Mouse (Mus musculus): Measurements from ENCODE around the gene Ptprs. TPM values are rescaled to one million over a fixed set of nuclear protein-coding genes. Genes with fewer than 3 reads are reported as not detected.

Ptprs gene
- total RNA-seq (2021) = 10 to 100 TPM; 29.6 to 43.1 TPM
- long read RNA-seq, experiment 1, partial matches to known transcripts = 3 of 6 reads
- long read RNA-seq, experiment 1, other reads (novel, unspliced or antisense) = 3 of 6 reads
- long read RNA-seq, experiment 2, partial matches to known transcripts = 1 of 1 reads
- long read RNA-seq, experiment 2, other reads (novel, unspliced or antisense) = 0 of 1 reads

DNA sequence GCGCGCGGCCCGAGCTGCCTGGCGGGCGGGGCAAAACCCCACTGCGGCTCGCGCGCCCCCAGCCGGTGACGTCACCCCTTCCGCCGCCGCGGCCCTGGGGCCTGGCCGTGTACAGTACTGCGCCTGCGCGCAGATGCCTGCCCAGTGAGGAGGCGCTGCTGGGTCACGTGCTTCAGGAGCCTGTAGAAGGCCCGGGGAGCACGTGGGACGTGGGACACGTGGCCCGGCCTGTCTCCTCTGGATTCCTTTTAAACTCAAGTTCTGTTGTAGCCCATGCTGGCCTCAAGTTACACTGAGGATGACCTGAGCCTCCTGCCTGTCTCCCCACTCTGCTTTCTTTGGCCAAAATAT lies at the start of gene Ptprs:
Ptprs (minus strand) TSS at position 82 of the 351 bp plus-strand sequence.
- peak; percentile 95 for DNase-seq
- intact Hi-C loops (cut with DNase I) = no loop called here
- H3K27ac ChIP-seq = peak within 1 kb of the TSS; percentile 72

DNA sequence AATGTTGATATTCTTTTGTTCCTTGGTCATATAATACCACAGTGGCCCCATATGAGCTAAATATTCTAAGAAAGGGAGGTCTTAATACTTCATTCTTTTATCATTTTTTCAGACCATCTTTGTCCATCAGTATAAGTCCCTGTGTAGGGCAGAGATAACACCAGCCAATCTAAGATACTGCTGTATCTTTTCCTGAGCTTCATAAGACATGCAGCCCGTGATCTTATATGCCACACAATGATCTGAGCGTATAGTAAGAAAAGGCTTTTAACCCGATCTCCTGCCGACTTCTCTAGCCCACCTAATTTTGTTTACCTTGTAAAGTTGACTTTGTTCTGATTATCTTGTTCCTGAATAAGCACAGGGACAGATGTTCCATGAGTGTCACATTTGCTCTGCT lies 48.7 kb upstream of the Ptprs start:
- no peak for TF ChIP-seq CTCF (IDR thresholded peaks at IDR 0.05)
- no peak overlapping the region for H3K4me3 ChIP-seq
- intact Hi-C loops (cut with DNase I) = no loop called here
- DNase-seq = no peak
- H3K27ac ChIP-seq = no peak overlapping the region

More for the DNA sequence above, at the start of gene Ptprs:
- peak within 1 kb of the TSS; percentile 87 for H3K4me3 ChIP-seq
- TF ChIP-seq CTCF (IDR thresholded peaks at IDR 0.05) = no peak

DNA sequence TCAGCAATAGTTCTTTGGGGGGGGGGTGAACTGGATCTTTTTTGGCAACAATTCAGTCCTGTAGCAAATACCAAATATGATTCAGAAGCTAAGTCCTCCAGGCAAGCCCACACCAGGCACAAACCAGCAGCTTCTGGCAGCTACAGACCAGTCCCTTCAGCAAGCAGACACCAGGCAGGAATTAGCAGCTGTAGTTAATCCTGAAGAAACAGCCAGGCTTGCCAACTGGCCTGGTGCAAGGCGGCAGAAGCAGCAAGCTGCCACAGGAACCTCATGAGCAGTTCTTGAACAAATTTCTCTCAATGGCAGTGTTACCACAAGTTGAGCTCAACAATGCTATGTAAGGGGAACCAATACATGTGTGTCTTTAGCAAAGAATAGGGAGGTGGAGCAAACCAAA lies 46.5 kb upstream of the Ptprs start:
- TF ChIP-seq CTCF (IDR thresholded peaks at IDR 0.05) = no peak
- intact Hi-C loops (cut with DNase I) = no loop called here
- DNase-seq = no peak
- Histone ChIP-seq H3K4me3 (no peak overlapping the region), H3K27ac (no peak overlapping the region)

DNA sequence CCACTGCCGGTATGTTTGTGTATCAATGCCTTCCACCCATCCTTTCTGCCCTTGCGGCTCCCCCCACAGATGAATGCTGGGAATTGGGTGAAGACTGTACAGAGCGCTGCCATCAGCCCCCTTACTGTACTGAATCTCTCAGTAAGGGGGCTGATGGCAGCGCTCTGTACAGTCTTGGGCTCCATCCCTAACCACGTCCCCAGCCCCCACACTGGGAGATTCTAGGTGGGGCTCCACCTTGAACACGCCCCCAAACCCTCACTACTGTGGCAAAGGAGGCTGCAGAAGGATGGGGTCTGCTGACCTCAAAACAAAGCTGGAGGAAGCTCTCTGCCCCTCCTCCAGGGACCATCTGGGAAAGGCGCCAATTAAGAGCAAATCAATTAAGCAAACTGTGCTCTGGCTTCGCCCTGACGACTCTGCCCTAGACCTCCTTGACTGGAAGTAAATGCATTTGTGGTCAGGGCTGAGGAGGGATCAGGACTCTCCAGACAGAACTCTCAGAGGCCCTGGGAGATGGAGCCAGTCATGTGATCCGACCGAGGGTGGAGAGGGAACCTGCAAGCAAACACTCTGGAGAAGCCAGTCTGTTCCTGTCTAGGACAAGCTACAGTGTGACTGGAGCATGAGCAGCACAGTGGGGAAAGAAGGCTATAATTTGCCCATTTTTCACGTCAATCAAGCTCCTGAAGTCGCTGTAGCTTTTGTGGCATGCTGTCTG lies 39.6 kb upstream of the Ptprs start:
- DNase-seq = no peak
- TF ChIP-seq CTCF (IDR thresholded peaks at IDR 0.05) = no peak
- H3K27ac ChIP-seq = no peak overlapping the region
- H3K4me3 ChIP-seq = no peak overlapping the region
- intact Hi-C loops (cut with DNase I) = no loop called here

DNA sequence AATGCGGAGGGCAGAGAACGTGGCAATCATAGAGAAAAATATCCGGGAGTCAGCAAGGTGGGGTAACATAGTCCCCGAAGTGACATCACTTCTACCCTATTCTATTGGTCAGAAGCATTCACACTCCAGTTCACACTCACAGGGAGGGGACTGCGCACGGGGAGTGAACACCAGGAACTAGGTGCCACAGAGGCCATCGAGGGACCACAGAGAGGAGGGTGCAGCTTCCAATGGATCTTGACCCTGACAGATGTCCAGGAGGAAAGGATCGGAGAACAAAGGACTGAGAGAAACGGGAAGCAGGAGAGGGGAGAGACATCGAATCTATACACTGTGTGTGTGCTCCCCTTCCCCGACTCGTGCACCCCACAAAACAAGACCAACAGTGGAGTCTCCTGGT lies 38.6 kb upstream of the Ptprs start:
- intact Hi-C loops (cut with DNase I) = no loop called here
- Histone ChIP-seq H3K27ac (no peak overlapping the region), H3K4me3 (no peak overlapping the region)
- TF ChIP-seq CTCF (IDR thresholded peaks at IDR 0.05) = no peak
- DNase-seq = no peak

DNA sequence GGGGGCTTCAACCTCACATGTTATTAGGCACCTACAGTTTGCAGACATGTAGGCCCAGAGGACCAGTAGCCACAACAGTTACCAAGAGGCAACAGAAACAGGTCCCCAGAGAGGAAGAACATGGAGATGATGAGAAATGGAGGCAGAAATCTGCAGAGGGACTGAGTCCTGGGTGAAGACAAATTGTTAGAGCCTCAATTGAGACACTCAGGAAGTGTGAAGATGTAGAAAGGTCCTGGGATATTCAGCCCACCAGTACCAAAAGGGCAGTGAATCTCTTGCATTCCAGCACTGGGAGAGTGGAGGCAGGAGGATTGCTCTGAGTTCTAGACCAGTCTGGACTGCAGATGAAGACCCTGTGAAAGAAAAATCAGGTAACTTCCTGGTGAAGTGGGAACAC lies 38.0 kb upstream of the Ptprs start:
- Histone ChIP-seq H3K27ac (no peak overlapping the region), H3K4me3 (no peak overlapping the region)
- no peak for DNase-seq
- no peak for TF ChIP-seq CTCF (IDR thresholded peaks at IDR 0.05)
- intact Hi-C loops (cut with DNase I) = no loop called here

DNA sequence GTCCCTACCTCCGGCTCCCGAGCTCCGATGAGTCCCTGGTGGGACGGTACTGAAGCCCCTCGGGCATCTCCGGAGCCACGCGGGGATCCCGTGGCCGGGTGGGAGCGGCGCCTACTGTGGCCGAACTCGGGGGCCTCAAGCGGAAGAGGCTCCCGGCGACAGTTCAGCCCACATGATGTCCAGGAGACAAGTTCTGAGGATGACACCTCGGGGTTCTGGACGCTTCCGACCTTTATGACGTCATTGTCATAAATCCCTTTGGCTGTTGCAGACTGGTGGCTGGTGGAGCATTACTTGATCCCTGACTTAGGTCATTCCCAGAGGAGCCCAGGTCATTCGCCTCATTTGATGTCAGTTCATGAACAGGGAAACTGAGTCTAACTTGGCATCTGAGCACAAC lies 36.0 kb upstream of the Ptprs start, which contains the start of gene Znrf4:
Znrf4 (minus strand) TSS at position 122 of the 400 bp plus-strand sequence.
- intact Hi-C loops (cut with DNase I) = no loop called here
- H3K4me3 ChIP-seq = peak within 1 kb of the TSS; percentile 17
- no peak within 1 kb of the TSS for H3K27ac ChIP-seq
- DNase-seq = no peak
- TF ChIP-seq CTCF (IDR thresholded peaks at IDR 0.05) = no peak

DNA sequence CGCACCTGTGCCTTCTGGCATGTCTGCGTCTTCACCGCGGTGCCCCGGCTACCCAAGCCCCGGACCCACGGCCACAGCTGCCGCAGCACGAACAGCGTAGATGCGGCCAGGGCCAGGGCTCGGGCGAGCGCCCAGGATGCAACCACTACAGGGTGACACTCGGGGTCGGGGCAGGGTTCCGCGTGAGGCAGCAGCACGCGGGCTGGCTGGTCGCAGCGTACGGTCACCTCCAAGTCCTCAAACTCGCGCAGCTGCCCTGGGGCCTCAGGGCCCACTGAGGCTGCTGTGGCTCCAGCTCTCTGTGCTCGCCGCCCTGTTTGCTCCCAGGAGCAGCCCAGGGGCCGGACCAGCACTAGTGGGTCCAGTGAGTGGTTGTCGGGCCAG lies 35.4 kb upstream of the Ptprs start:
- Histone ChIP-seq H3K27ac (no peak overlapping the region), H3K4me3 (no peak overlapping the region)
- no peak for DNase-seq
- TF ChIP-seq CTCF (IDR thresholded peaks at IDR 0.05) = no peak
- intact Hi-C loops (cut with DNase I) = no loop called here

DNA sequence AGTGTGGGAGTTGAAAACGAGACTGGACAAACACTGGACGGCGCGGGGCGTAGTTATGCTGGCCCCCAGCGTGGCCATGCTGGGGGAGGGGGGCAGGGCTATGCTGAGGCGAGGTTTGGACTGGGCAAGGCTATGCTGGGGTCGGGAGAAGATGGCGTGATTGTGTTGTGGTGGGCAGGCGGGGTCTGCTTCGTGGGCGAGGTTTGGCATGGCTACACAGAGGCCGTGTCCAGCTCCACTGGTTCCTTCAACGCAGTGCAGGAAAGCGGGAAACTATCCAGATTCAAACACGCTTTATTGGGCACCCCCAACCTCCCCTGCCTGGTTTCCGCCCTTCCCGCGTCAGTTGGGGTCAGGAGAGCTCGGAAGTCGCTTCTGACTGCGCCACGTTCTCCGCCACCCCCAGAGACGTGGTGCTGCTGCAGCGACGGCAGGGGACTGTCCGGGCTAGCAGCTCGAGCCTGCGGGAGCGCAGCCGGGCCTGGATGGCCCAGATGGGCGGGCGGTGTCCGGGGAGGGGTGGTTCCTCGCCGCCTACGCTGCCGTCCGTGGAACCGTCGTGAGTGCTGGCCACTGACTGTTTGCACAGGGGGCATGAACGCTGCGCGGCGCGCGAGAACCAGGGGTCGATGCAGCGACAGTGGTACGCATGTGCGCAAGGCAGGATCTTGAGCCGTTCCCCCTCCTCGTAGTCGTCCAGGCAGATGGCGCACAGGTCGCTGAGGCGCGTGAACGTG lies 34.9 kb upstream of the Ptprs start:
- DNase-seq = no peak
- H3K27ac ChIP-seq = no peak overlapping the region
- no peak for TF ChIP-seq CTCF (IDR thresholded peaks at IDR 0.05)
- H3K4me3 ChIP-seq = peak overlapping the region; percentile 17
- intact Hi-C loops (cut with DNase I) = no loop called here

DNA sequence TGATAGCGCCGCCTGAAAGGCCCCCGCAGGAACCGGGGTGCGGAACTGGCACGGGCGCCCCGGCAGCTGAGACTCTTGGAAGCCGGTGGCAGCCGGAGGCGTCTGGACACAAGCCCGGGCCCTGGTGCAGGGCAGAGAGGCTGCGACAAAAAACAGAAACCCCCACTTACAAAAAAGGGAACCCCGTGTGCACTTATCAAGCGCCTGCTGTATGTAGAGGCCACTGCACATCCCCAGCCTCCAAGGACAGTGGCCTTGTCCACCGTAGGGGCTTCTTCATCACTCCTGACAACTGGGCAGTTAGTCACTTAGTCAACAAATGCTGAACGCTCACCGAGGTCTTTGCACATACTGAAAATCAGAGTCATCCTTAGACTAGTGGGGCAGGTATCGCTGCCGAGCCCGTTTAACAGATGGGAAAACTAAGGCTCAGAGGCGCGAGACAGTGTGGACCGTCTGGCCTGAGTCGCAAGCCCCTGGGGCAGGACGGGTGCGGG lies 34.2 kb upstream of the Ptprs start:
- peak; percentile 41 for DNase-seq
- peak overlapping the region; percentile 39 for H3K4me3 ChIP-seq
- no peak overlapping the region for H3K27ac ChIP-seq
- TF ChIP-seq CTCF (IDR thresholded peaks at IDR 0.05) = no peak
- intact Hi-C loops (cut with DNase I) = no loop called here

DNA sequence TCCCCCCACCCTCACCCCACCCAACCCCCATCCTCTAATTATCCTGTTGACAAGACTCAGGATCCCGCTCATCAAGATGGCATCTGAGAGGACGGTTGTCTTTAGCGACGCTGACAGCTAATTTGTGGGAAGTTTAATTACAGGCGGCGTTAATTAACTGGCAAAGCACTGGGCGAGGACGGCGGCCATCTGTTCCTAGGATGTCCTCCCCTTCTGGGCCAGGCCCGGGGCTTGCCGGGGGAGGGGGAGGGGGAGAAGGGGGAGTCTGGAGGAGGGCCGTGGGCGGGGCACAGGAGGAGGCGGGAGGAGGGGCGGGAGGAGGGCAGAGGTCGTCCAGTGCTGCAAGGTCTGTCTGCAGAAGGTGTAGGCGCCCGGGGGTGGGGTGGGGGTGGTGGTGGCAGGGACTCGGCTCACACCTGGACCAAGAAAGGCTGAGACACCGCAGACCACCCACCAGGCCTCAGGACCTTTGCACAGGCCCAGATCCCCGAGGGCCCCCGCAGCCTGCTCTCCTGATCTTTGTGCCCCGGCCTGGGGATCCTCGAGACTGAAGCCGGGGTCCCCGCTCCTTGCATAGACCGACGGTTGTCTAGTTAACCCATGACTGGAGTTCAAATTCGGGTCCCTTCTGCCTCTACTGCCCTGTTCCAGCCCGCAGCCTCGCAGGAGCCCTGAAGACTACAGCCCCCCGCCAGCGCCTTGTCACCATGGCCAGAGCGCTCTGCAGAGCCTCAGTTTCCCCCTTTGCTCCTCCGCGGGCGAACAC lies 33.6 kb upstream of the Ptprs start:
- intact Hi-C loops (cut with DNase I) = no loop called here
- H3K4me3 ChIP-seq = peak overlapping the region; percentile 39

DNA sequence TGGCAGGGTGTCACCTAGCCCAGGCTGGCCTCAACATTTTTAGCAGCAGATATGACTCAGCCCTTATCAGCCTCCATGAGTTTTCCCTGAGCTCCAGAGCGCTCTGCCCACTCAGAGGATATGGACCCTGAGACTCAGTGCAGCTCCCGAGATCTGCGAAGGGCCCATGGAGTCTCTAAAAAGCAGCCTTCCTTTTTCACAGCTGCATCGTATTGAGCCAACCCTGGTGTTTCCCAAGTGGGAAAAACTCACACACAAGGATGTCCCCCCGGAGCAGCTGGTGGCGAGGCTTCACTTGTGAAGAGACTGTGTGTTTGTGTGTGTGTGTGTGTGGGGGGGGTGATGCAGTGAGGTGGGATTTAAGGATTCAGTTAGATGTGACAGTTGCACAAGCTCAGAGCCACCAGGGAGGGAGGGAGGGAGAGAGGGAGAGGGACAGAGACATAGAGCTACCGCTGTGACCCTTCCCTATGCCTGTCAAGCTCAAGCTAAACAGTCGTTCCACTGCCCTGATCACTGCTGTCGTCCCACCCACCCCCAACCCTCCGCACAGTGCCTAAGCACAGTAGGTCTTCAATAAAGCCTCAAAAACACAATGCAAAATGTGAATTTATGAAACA lies 32.8 kb upstream of the Ptprs start:
- no peak for DNase-seq
- intact Hi-C loops (cut with DNase I) = no loop called here
- H3K27ac ChIP-seq = no peak overlapping the region
- no peak for TF ChIP-seq CTCF (IDR thresholded peaks at IDR 0.05)
- no peak overlapping the region for H3K4me3 ChIP-seq

More for the DNA sequence above, 33.6 kb upstream of the Ptprs start:
- DNase-seq = no peak
- no peak for TF ChIP-seq CTCF (IDR thresholded peaks at IDR 0.05)
- no peak overlapping the region for H3K27ac ChIP-seq

Measured in gastrocnemius, adult 2 months (tissue).